Mouse (Mus musculus) megakaryocyte, embryonic 14.5 days (primary cell): ENCODE results near the gene Cfl1. TPM values are rescaled to one million over a fixed set of nuclear protein-coding genes. Genes with fewer than 3 reads are reported as not detected.

Experiments
- H3K27me3 ChIP-seq: replicated peaks from 2 replicates; pipeline ENCODE3; 2012; ENCODE audit warnings: inconsistent platforms
- H3K36me3 ChIP-seq: replicated peaks from 2 replicates; pipeline ENCODE3; 2012; ENCODE audit warnings: low read length, inconsistent platforms, mixed read lengths
- H3K4me1 ChIP-seq: 2 replicates; pipeline ENCODE4 v1.6.1; 2012; ENCODE audit warnings: inconsistent platforms
- H3K4me3 ChIP-seq: replicated peaks from 2 replicates; pipeline ENCODE3; 2012; ENCODE audit warnings: moderate library complexity, mild to moderate bottlenecking, inconsistent platforms
- H3K9me3 ChIP-seq: 2 replicates; pipeline ENCODE4 v1.6.1; 2012; ENCODE audit warnings: inconsistent platforms
- FLI1 ChIP-seq: IDR thresholded peaks from 2 replicates; pipeline ENCODE4 v1.6.1; 2012; ENCODE audit warnings: low read length, inconsistent platforms, mixed read lengths
- GATA1 ChIP-seq: IDR thresholded peaks from 3 replicates; pipeline ENCODE4 v1.6.1; 2012; ENCODE audit warnings: mixed read lengths, low read length, inconsistent platforms, borderline replicate concordance
- polyA plus RNA-seq: library from polyadenylated mRNA; stranded (reverse); fragments of >175 nt; gene quantifications from 2 replicates; pipeline ENCODE4 v1.2.3, GENCODE M21; 2012; ENCODE audit warnings: low replicate concordance; ENCODE audit not compliant: insufficient read depth

Gene Cfl1
- polyA plus RNA-seq, 1 experiment = 2,588 TPM

DNA sequence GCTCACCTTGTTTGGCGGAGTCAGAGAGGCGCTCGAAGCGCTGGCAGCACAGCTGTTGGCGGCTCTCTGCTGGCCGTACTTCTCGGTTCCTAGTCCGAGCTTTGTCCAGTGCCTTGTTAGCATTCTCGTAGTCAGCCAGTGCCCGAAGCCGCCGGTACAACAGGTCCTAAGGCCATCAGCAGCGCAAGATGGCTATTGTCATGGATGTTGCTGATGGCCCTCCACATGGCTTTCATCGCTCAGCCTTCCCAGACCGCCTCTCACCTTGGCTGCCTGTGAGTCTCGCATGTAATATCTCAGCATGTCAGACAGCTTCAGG, 5.8 kb downstream of the Cfl1 start:
- H3K36me3 ChIP-seq = peaks cover 83% of the 10 kb centered on the region
- no peak overlapping the region for H3K4me3 ChIP-seq
- H3K27me3 ChIP-seq = no peaks in the 10 kb centered on the region
- TF ChIP-seq GATA1 (no peak), FLI1 (no peak)
- no peaks in the 10 kb centered on the region for H3K9me3 ChIP-seq
- H3K4me1 ChIP-seq = peaks cover 52% of the 10 kb centered on the region

DNA sequence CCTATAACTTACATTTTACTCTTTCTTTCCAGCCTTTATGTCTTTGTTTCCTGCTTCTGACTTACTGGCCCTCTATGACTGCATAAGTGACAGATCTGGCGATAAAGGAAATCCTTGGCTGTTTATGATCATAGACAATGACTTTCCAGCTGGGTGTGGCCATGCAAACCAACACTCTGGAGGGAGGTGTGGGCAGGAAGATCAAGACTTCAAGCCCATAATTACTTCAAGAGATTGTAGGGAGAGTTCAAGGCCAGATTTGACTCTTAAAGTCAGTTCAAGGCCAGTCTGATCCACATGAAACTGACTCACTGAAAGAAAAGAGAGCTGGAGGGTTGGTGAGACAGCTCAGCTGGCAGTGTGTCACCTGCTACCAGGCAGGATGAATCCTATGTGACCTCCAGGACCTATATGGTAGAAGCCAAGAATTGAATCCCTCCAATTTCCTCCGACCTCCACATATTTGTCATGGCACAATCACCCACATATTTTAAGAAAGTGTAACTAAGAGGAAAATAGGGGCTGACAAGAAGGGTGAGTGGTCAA, 10.1 kb downstream of the Cfl1 start:
- Histone ChIP-seq H3K27me3 (no peaks in the 10 kb centered on the region), H3K36me3 (peaks cover 77% of the 10 kb centered on the region), H3K4me1 (peaks cover 25% of the 10 kb centered on the region), H3K9me3 (no peaks in the 10 kb centered on the region), H3K4me3 (no peak overlapping the region)
- no peak for TF ChIP-seq GATA1
- TF ChIP-seq FLI1 = no peak

GRCm38 (mm10) chr19:5503687-5504086, 13.4 kb downstream of the Cfl1 start, which contains the start of gene 1700020D05Rik:
1700020D05Rik (minus strand) TSS chr19:5503787.
- peaks cover 45% of the 10 kb centered on the region for H3K36me3 ChIP-seq
- H3K4me3 ChIP-seq = no peak within 1 kb of the TSS
- H3K27me3 ChIP-seq = no peaks in the 10 kb centered on the region
- no peak for TF ChIP-seq FLI1
- TF ChIP-seq GATA1 = no peak
- no peaks in the 10 kb centered on the region for H3K9me3 ChIP-seq
- H3K4me1 ChIP-seq = peaks cover 15% of the 10 kb centered on the region; the same call in 1 of the 2 replicates

DNA sequence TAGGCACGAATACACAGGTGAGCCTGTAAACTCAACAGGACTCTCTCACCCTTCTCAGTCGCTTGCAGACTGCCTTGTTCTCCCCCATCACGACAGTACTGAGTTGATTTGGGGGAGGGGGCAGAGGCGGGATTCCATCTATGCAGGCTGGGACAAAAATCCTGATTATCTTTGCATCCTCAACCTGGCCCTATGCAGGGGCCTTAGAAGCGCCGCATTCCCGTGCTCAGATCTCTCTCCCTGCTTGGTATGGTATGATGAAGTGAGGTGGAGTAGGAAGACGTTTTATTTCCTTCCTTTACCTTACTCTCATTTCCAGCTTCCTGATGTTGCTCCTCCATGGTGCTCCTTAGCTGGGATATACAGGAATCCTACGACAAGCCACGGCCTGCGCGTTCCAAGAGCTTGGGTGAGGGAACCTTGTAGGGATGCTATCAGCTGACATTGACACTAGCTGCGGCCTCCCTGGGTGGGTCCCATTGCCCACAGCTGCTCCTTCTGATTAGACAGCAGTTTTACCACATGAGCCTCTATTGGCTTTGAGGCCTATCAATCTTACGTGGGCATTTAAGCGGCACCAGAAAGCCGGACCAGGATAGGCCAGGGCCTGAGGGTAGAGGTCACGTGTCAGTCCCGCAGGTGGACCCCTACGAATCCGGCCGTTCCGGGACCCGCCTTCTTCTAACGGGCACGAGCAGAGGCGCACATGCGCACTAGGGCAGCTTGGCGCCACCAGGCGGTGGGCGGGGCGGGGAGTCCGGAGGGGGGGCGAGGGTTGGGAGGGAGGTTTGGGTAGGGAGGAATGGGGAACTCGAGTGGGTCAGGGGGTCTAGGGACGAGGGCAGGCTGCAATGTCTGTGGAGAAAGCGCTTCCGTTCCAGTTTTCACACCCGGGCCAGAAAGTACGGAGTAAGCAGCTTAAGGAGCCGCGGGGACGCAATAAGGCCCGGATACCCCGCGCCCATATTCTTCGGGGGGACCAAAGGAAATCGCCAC, 20.1 kb downstream of the Cfl1 start, which contains the start of gene Snx32:
TSS of gene Snx32 (minus strand) at position 508 of the 996 bp plus-strand sequence.
- Histone ChIP-seq H3K36me3 (no peaks in the 10 kb centered on the region), H3K27me3 (no peaks in the 10 kb centered on the region), H3K9me3 (no peaks in the 10 kb centered on the region), H3K4me3 (peak within 1 kb of the TSS; percentile 94), H3K4me1 (peaks cover 45% of the 10 kb centered on the region)
- TF ChIP-seq FLI1 (no peak), GATA1 (no peak)

DNA sequence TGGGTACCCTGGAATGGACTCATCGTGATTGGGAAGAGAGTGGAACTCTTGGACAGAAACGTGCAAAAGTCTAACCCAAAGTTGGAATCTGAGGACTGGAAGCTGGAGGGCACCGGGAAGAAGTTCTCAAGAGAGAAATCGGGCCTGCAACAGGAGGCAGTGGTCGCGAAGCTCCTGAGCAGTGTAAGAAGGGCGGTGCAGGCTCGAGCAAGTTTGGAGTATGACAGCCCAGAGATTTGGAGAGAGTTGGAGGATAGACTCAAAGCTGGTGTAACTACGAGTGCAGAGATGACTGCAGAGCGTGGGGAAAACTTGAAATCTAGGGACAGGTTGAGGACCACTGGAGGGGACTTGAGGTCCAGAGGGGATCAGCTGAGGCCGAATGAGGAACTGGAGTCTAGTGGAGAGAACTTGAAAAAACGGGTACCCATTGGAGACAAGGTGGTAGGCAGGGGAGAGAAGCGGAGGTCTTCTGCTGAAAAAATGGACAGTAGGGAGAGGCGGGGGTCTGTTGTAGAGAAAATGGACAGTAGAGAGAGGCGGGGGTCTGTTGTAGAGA, 20.9 kb downstream of the Cfl1 start:
- Histone ChIP-seq H3K4me1 (peaks cover 53% of the 10 kb centered on the region), H3K4me3 (peak overlapping the region; percentile 94), H3K9me3 (no peaks in the 10 kb centered on the region), H3K27me3 (no peaks in the 10 kb centered on the region), H3K36me3 (no peaks in the 10 kb centered on the region)
- no peak for TF ChIP-seq GATA1
- TF ChIP-seq FLI1 = no peak

DNA sequence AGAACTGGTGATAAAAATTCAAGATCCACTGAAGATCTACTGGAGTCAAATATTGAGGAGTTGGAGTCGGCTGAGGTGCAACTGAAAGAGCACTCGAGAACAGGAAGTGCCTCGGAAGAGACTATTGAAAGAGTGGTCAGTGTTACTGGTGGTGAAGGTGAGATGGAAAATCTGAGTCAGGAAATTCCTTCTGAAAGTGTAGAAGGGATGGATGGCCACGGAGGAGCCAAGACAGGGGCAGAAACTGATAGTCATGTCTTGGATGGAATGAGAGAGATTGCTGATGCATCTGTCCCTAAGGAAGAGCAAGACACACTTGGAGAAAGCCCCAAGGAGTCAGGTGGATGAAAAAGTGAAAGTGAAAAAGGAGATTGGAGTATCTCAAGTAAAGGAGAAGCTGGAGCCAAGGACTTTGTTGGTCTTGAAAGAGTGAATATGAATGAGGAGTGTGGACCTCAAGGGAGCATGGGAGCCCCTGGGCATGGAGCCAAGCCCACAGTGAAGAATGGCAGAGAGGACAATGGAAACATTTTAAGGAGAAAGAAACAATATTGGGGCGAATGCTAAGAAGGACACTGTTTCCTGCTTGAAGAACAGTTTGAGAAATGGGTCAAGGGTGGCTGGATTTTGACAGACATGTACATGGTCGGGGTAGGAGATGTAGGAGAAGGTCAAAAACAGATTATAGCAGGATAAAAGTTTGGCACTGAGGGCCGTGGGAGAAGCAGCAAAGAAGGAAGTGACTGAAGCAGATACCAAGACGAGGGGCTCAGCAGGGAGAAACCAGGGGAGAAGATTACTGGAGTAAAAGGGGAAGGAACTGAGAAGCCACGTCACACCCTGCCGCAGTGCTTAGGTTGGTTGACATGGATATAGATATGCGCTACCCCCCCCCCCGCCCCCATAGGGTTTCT, 22.1 kb downstream of the Cfl1 start:
- Histone ChIP-seq H3K9me3 (no peaks in the 10 kb centered on the region), H3K4me1 (peaks cover 59% of the 10 kb centered on the region), H3K4me3 (peak overlapping the region; percentile 94), H3K27me3 (no peaks in the 10 kb centered on the region), H3K36me3 (no peaks in the 10 kb centered on the region)
- TF ChIP-seq GATA1 (no peak), FLI1 (no peak)

- Histone ChIP-seq H3K36me3 (peaks cover 4% of the 10 kb centered on the region), H3K4me3 (peak overlapping the region; percentile 74), H3K4me1 (peaks cover 59% of the 10 kb centered on the region), H3K27me3 (no peaks in the 10 kb centered on the region), H3K9me3 (no peaks in the 10 kb centered on the region)
- TF ChIP-seq FLI1 (no peak), GATA1 (no peak)
Measured at GRCm38 (mm10) chr19:5513005-5513349, 22.7 kb downstream of the Cfl1 start.

- peaks cover 46% of the 10 kb centered on the region for H3K4me1 ChIP-seq
- H3K4me3 ChIP-seq = no peak overlapping the region
- no peaks in the 10 kb centered on the region for H3K9me3 ChIP-seq
- H3K36me3 ChIP-seq = peaks cover 5% of the 10 kb centered on the region
- TF ChIP-seq GATA1 (no peak), FLI1 (no peak)
- peaks cover under 1% of the 10 kb centered on the region for H3K27me3 ChIP-seq
Measured at GRCm38 (mm10) chr19:5515840-5516777, 25.9 kb downstream of the Cfl1 start.
